Mouse (Mus musculus): ENCODE measurements around the gene Fry. TPM values are rescaled to one million over a fixed set of nuclear protein-coding genes. Genes with fewer than 3 reads are reported as not detected.
A peak's percentile ranks its signal among the peaks of the same experiment; 100 is the strongest.

Fry gene
- total and polyA plus RNA-seq, 3 experiments = 1.9 to 2.3 TPM; not detected in 1

DNA sequence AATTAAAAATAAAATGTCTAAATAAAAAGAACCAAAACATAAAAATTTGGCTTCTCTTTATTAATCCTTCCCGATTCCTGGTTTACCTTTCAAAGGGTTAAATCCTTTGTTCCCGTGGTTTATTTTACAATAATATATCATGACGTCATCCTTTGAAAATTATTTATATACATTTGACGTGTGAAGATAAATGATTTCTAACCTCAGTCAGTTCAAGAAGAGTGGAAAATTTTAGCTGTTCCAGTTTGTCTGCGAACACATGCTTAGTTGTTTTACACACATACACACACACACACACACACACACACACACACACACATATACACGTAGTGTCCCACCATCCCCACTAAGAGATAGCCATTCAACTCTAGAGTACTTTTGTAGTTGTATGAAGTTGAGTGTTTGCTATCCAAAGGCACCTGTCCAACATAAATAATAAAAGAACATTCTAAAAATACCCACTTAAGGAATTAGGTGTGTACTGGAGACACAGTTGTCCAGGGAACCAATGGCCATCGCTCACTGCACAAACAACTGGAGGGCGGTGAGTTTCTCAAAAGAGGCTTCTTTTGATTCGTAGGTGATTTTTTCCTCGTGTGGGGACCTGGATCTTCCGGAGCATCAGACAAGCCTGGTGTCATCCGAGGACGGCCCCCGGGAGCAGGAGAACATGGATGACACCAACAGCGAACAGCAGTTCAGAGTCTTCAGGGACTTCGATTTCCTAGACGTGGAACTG lies 338.9 kb downstream of the Fry start:
- no peak overlapping the region for H3K27ac ChIP-seq (ENCODE audit: control insufficient read depth, low read depth, low read length)
- H3K4me3 ChIP-seq (ENCODE audit: control insufficient read depth in 1 of 2, insufficient read depth in 1 of 2, low read depth in 2 of 2, low read length in 2 of 2) = no peak overlapping the region
- no peak for DNase-seq (ENCODE audit: low read depth, low spot score)
- no peaks in the 10 kb centered on the region for H3K9me3 ChIP-seq (replicated peaks; ENCODE audit: insufficient read depth, low read length)
- no peak overlapping the region for H3K9ac ChIP-seq (ENCODE audit: control insufficient read depth, low read depth, low read length, poor library complexity, severe bottlenecking)
- no peaks in the 10 kb centered on the region for H3K4me1 ChIP-seq (ENCODE audit: control insufficient read depth in 1 of 2, insufficient read depth in 2 of 2, low read length in 2 of 2)
- H3K36me3 ChIP-seq (ENCODE audit: control insufficient read depth in 1 of 2, insufficient read depth in 2 of 2, low read length in 2 of 2) = no peaks in the 10 kb centered on the region
- H3K79me2 ChIP-seq (ENCODE audit: control insufficient read depth, insufficient read depth, low read length, poor library complexity) = no peaks in the 10 kb centered on the region
- no peaks in the 10 kb centered on the region for H3K27me3 ChIP-seq (ENCODE audit: control insufficient read depth in 1 of 2, insufficient read depth in 2 of 2, low read length in 2 of 2)
- no peak for TF ChIP-seq HCFC1 (IDR thresholded peaks at IDR 0.05; ENCODE audit: low read depth, low read length)
- no peak for TF ChIP-seq E2F4 (IDR thresholded peaks at IDR 0.05; ENCODE audit: borderline replicate concordance, low read depth, low read length)
- no peak for TF ChIP-seq MAZ (IDR thresholded peaks at IDR 0.05; ENCODE audit: low read depth, low read length)
- no peak for TF ChIP-seq ZKSCAN1 (IDR thresholded peaks at IDR 0.05; ENCODE audit: low read depth, low read length)
- no peak for TF ChIP-seq TCF12 (IDR thresholded peaks at IDR 0.05; ENCODE audit: low read depth, low read length)
- no peak for TF ChIP-seq USF2 (IDR thresholded peaks at IDR 0.05; ENCODE audit: borderline replicate concordance in 1 of 2, insufficient read depth in 1 of 2, low read depth in 1 of 2, low read length in 2 of 2)
- TF ChIP-seq MYB (IDR thresholded peaks at IDR 0.05; ENCODE audit: low read depth, low read length) = no peak
- no peak for TF ChIP-seq ZMIZ1 (IDR thresholded peaks at IDR 0.05; ENCODE audit: low read depth, low read length)
- no peak for TF ChIP-seq ZNF384 (IDR thresholded peaks at IDR 0.05; ENCODE audit: low read depth, low read length)
- TF ChIP-seq POLR2A (IDR thresholded peaks at IDR 0.05; ENCODE audit: control insufficient read depth in 1 of 2, insufficient read depth in 1 of 2, low read depth in 1 of 2, low read length in 2 of 2, poor library complexity in 1 of 2) = no peak
- TF ChIP-seq MEF2A (IDR thresholded peaks at IDR 0.05; ENCODE audit: extremely low read depth, insufficient replicate concordance, low read depth, low read length, poor library complexity, severe bottlenecking) = no peak

DNA sequence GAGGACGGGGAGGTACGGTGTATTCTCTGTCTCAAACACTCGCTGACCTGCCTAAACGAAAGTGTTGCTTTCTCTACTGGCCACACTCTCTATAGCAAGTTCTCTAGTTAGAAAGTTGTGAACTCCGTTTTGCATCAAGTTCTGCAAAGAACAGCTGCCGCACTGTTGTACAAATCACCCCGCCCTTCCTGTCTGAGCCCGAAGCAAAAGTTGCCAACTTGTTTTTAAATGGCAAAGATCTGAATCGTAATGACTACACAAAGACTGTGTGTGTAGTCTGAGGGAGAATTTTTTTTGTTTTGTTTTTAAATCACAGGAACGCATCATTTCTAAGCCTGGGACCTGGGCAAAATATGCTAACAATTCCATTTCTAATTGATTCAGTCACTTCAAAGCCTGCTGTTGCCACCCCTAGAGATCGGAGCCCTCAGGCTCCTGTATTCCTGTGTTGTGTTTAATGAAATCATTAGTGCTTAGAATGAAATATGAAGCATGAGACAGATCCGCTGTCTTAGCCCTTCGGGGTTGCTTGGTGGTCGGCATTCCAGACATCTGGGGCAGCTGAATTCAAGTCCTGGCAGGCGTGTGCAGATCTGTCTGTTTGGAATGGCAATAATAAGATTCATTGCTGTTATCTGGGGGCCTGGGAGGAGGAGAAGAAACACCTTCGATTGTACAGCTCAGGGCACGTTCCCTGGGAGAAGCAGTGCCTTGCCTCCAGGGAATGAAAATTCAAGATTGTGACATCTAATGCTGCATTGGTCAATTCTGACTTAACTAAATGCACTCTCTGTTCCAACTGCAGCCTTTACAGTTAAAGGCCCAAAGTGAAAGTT lies 339.7 kb downstream of the Fry start:
- no peak for TF ChIP-seq SMC3 (IDR thresholded peaks at IDR 0.05; ENCODE audit: low read depth, low read length)
- peak; percentile 25 for DNase-seq (ENCODE audit: low read depth, low spot score)
- H3K36me3 ChIP-seq (ENCODE audit: control insufficient read depth in 1 of 2, insufficient read depth in 2 of 2, low read length in 2 of 2) = no peaks in the 10 kb centered on the region
- no peaks in the 10 kb centered on the region for H3K27me3 ChIP-seq (ENCODE audit: control insufficient read depth in 1 of 2, insufficient read depth in 2 of 2, low read length in 2 of 2)
- H3K4me3 ChIP-seq (ENCODE audit: control insufficient read depth in 1 of 2, insufficient read depth in 1 of 2, low read depth in 2 of 2, low read length in 2 of 2) = peak overlapping the region in 1 of 2 experiments; percentile 26; a peak in 2 of 4 replicates
- H3K4me1 ChIP-seq (ENCODE audit: control insufficient read depth in 1 of 2, insufficient read depth in 2 of 2, low read length in 2 of 2) = no peaks in the 10 kb centered on the region
- H3K9ac ChIP-seq (ENCODE audit: control insufficient read depth, low read depth, low read length, poor library complexity, severe bottlenecking) = no peak overlapping the region
- H3K9me3 ChIP-seq (replicated peaks; ENCODE audit: insufficient read depth, low read length) = no peaks in the 10 kb centered on the region
- H3K27ac ChIP-seq (ENCODE audit: control insufficient read depth, low read depth, low read length) = no peak overlapping the region
- H3K79me2 ChIP-seq (ENCODE audit: control insufficient read depth, insufficient read depth, low read length, poor library complexity) = no peaks in the 10 kb centered on the region
